Mouse (Mus musculus): ENCODE data around the gene Actg1. TPM values are rescaled to one million over a fixed set of nuclear protein-coding genes. Genes with fewer than 3 reads are reported as not detected.
"Not testable (repeated sequence)": the region's sequence is repeated elsewhere in the genome, so short reads cannot be mapped to it uniquely, and the experiment has no call there.

The Actg1 gene
- polyA plus RNA-seq, 1 experiment from 2014 or later: 1,136 TPM

DNA sequence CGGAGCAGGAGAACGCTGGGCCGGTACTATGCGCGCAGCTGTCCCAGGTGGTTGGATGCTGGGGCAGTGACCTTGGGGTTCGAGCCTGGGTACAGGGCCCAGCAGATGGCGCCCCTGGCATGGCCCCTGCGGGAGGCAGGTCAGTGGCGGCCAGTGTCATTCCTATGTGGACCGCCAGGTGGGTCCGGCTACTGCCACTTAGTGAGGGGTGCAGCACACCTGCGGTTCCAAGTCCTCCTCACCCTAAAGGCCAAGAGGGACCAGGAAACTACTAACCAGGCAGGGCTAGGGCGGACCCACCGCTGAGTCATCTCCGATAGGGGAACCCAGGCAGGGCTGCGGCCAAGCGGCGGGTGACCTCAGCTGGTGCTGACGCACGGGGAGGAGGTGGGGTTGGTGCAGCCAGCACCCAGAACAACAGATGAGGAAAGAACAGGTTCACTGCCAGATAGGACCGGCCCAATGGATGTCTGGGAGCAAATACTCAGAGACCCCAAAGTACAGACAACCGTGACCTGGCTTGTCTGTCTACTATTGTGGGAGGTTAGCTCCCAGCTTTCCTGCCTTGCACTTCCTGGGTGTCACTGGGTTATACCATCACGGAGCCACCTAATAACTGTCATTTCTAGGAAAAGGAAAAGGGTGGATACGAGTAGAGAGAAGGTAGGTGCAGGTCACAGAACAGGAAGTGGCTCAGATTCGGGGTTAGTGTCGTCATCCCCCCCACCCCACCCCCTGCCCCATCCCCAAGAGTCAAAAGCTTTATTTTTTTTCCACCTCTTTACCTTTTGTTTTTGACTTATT is 5.4 kb upstream of the Actg1 start:
- Histone ChIP-seq H3K9ac (ENCODE audit: low read length) (peak overlapping the region; percentile 65), H3K4me2 (ENCODE audit: low read length) (peak overlapping the region; percentile 60), H3K4me1 (ENCODE audit: control insufficient read depth in 2 of 2, insufficient read depth in 2 of 2, low read length in 2 of 2) (peaks cover 49 to 61% of the 10 kb centered on the region in 2 experiments), H3K4me3 (ENCODE audit: control insufficient read depth in 1 of 2, insufficient read depth in 1 of 2, low read depth in 1 of 2, low read length in 2 of 2) (peak overlapping the region; percentile 6 to 20; a peak in 3 of 4 replicates), H3K36me3 (ENCODE audit: control insufficient read depth, insufficient read depth, low read length) (0 out of 2 replicates have a peak, but pooled peaks cover 9% of the 10 kb centered on the region), H3K27me3 (ENCODE audit: control insufficient read depth, insufficient read depth, low read length) (no peaks in the 10 kb centered on the region), H3K9me3 (ENCODE audit: control insufficient read depth, low read length) (no peaks in the 10 kb centered on the region), H3K27ac (replicated peaks in 1 of 2; ENCODE audit: control insufficient read depth in 1 of 2, insufficient read depth in 1 of 2, low read depth in 2 of 2, low read length in 2 of 2) (peak overlapping the region in 1 of 2 experiments; percentile 100; a peak in 2 of 4 replicates)
- peak; percentile 11; the same call in 1 of the 2 replicates for ATAC-seq (ENCODE audit: insufficient number of reproducible peaks, insufficient read depth, low FRiP score, low read depth)
- 13% methylated on average over 26 of the region's 26 CpGs for WGBS

DNA sequence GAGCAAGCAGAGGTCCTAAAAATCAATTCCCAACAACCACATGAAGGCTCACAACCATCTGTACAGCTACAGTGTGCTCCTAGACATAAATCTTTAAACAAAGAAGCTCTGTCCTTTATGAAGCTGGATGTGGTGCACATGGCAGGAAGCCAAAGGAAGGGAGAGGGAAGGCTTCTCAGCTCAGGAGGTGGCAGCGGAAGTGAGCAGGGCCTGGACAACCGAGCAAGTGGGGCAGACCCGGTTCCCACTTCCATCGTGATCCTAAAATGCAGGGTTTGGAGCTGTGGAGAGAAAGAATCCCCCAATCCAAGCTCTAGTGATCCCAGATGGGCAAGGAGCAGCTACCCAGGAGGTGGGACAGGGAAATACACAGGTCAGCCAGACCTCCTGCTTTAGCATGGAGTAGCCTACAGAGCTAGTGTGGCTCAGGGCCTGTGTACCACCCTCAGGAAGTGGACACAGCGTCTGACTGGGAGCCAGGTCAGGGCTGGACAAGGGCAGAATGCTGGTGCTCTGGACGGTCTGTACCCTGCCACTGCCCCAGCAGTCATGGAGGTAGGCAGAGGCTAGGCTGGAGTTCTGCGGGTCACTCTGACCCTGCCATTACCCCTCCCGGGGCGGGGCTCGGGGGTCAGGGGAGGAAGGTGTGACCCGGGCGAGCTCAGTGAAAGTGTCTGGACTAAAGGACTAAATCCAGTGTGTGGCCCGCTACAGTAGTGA is 4.4 kb upstream of the Actg1 start:
- Histone ChIP-seq H3K27ac (replicated peaks in 1 of 2; ENCODE audit: control insufficient read depth in 1 of 2, insufficient read depth in 1 of 2, low read depth in 2 of 2, low read length in 2 of 2) (peak overlapping the region; percentile 53 to 100), H3K36me3 (ENCODE audit: control insufficient read depth, insufficient read depth, low read length) (peaks cover 9% of the 10 kb centered on the region; the same call in 1 of the 2 replicates), H3K4me1 (ENCODE audit: control insufficient read depth in 2 of 2, insufficient read depth in 2 of 2, low read length in 2 of 2) (peaks cover 39 to 52% of the 10 kb centered on the region in 2 experiments), H3K4me2 (ENCODE audit: low read length) (peak overlapping the region; percentile 60; the same call in 1 of the 2 replicates), H3K9me3 (ENCODE audit: control insufficient read depth, low read length) (no peaks in the 10 kb centered on the region), H3K27me3 (ENCODE audit: control insufficient read depth, insufficient read depth, low read length) (no peaks in the 10 kb centered on the region), H3K9ac (ENCODE audit: low read length) (peak overlapping the region; percentile 65), H3K4me3 (ENCODE audit: control insufficient read depth in 1 of 2, insufficient read depth in 1 of 2, low read depth in 1 of 2, low read length in 2 of 2) (no peak overlapping the region; a peak in 1 of 4 replicates)
- no peak for ATAC-seq (ENCODE audit: insufficient number of reproducible peaks, insufficient read depth, low FRiP score, low read depth)
- WGBS: 58% methylated on average over 13 of the region's 13 CpGs

DNA sequence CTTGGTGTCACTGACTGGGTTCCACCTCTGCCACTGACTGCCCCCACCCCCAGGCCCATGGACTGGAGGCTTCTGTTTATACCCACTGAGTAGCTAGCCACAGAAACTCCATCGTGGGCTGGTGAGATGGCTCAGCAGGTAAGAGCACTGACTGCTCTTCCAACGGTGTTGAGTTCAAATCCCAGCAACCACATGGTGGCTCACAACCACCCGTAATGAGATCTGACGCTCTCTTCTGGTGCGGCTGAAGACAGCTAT is 3.7 kb upstream of the Actg1 start:
- not testable (repeated sequence) for H3K4me2 ChIP-seq (ENCODE audit: low read length)

DNA sequence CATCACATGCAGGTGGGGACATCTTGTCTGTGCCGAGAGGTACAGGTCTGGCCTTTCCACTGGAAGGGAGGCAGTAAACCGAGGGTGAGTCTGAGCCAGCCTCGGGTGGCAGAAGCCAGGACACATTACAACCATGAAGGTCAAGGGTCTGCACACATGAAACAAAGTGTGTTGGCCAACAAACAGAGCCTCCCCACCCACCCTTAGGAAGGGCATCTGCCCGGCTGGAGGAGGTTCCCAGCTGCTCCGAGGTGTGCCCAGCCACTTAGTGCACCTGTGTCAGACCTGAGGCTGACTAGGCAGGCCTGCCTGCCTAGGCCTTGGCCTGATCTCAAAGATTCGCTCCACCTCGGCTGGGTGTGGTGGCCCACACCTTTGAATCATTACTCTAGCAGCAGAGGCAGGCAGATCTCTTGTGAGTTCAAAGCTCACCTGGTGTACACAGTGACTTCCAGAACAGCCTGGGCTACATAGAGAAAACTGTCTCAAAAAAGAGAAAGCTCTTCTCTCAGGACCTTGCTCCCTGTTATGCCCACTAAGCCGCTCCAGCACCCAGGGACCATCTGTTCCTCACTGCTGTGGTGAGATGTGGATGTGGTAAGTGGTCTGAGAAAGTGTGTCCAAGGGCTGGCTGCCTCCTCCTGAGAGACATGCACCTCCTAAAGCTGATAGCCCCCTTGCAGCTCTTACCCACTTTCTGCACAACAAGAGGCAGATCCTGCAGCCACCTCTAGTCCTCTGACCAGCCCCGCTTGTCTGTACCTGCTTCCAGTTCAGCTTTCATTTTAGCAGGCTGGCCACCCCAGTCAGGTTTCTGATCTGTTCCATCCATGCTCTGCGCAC is 3.1 kb upstream of the Actg1 start:
- Histone ChIP-seq H3K27me3 (ENCODE audit: control insufficient read depth, insufficient read depth, low read length) (no peaks in the 10 kb centered on the region), H3K4me3 (ENCODE audit: control insufficient read depth in 1 of 2, insufficient read depth in 1 of 2, low read depth in 1 of 2, low read length in 2 of 2) (peak overlapping the region in 1 of 2 experiments; percentile 100; a peak in 1 of 4 replicates), H3K9ac (ENCODE audit: low read length) (peak overlapping the region; percentile 100), H3K9me3 (ENCODE audit: control insufficient read depth, low read length) (no peaks in the 10 kb centered on the region), H3K36me3 (ENCODE audit: control insufficient read depth, insufficient read depth, low read length) (peaks cover 19% of the 10 kb centered on the region), H3K4me2 (ENCODE audit: low read length) (peak overlapping the region; percentile 98), H3K4me1 (ENCODE audit: control insufficient read depth in 2 of 2, insufficient read depth in 2 of 2, low read length in 2 of 2) (peaks cover 35 to 46% of the 10 kb centered on the region in 2 experiments), H3K27ac (replicated peaks in 1 of 2; ENCODE audit: control insufficient read depth in 1 of 2, insufficient read depth in 1 of 2, low read depth in 2 of 2, low read length in 2 of 2) (peak overlapping the region; percentile 100)
- WGBS: 82% methylated on average over 10 of the region's 10 CpGs
- ATAC-seq (ENCODE audit: insufficient number of reproducible peaks, insufficient read depth, low FRiP score, low read depth): no peak

More for the DNA sequence above, 3.7 kb upstream of the Actg1 start:
- Histone ChIP-seq H3K4me1 (ENCODE audit: control insufficient read depth in 2 of 2, insufficient read depth in 2 of 2, low read length in 2 of 2) (peaks cover 35 to 46% of the 10 kb centered on the region in 2 experiments), H3K27ac (replicated peaks in 1 of 2; ENCODE audit: control insufficient read depth in 1 of 2, insufficient read depth in 1 of 2, low read depth in 2 of 2, low read length in 2 of 2) (peak overlapping the region in 1 of 2 experiments; percentile 100; a peak in 3 of 4 replicates), H3K36me3 (ENCODE audit: control insufficient read depth, insufficient read depth, low read length) (peaks cover 15% of the 10 kb centered on the region)
- 89% methylated on average over 5 of the region's 5 CpGs for WGBS
- not testable (repeated sequence) for H3K9ac ChIP-seq (ENCODE audit: low read length); H3K27me3 ChIP-seq (ENCODE audit: control insufficient read depth, insufficient read depth, low read length); ATAC-seq (ENCODE audit: insufficient number of reproducible peaks, insufficient read depth, low FRiP score, low read depth); H3K9me3 ChIP-seq (ENCODE audit: control insufficient read depth, low read length); H3K4me3 ChIP-seq (ENCODE audit: control insufficient read depth in 1 of 2, insufficient read depth in 1 of 2, low read depth in 1 of 2, low read length in 2 of 2)

DNA sequence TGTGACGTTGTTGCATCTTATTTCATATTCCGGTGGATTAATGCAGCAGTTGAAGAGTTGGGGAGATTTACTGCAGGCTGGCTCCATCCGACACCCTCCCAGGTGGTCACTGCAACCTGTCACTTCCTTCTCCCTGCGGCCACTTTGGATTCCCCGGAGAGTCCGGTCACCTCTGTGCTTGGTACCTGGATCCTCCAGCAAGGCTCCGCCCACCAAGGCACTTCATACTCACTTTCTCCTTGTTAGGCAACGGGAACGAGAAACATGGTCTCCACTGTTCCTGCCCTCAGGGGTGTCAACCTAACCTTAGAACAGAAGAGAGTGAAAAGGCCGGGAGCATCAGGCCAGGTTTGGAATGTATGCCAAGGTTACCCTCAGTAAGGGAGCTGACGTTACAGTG is 2.4 kb upstream of the Actg1 start:
- Histone ChIP-seq H3K4me3 (ENCODE audit: control insufficient read depth in 1 of 2, insufficient read depth in 1 of 2, low read depth in 1 of 2, low read length in 2 of 2) (peak overlapping the region; percentile 78 to 100), H3K36me3 (ENCODE audit: control insufficient read depth, insufficient read depth, low read length) (peaks cover 22% of the 10 kb centered on the region), H3K9ac (ENCODE audit: low read length) (peak overlapping the region; percentile 100), H3K9me3 (ENCODE audit: control insufficient read depth, low read length) (no peaks in the 10 kb centered on the region), H3K4me1 (ENCODE audit: control insufficient read depth in 2 of 2, insufficient read depth in 2 of 2, low read length in 2 of 2) (peaks cover 35 to 46% of the 10 kb centered on the region in 2 experiments), H3K4me2 (ENCODE audit: low read length) (peak overlapping the region; percentile 98), H3K27ac (replicated peaks in 1 of 2; ENCODE audit: control insufficient read depth in 1 of 2, insufficient read depth in 1 of 2, low read depth in 2 of 2, low read length in 2 of 2) (peak overlapping the region; percentile 100), H3K27me3 (ENCODE audit: control insufficient read depth, insufficient read depth, low read length) (no peaks in the 10 kb centered on the region)
- 9% methylated on average over 11 of the region's 11 CpGs for WGBS
- ATAC-seq (ENCODE audit: insufficient number of reproducible peaks, insufficient read depth, low FRiP score, low read depth): no peak

DNA sequence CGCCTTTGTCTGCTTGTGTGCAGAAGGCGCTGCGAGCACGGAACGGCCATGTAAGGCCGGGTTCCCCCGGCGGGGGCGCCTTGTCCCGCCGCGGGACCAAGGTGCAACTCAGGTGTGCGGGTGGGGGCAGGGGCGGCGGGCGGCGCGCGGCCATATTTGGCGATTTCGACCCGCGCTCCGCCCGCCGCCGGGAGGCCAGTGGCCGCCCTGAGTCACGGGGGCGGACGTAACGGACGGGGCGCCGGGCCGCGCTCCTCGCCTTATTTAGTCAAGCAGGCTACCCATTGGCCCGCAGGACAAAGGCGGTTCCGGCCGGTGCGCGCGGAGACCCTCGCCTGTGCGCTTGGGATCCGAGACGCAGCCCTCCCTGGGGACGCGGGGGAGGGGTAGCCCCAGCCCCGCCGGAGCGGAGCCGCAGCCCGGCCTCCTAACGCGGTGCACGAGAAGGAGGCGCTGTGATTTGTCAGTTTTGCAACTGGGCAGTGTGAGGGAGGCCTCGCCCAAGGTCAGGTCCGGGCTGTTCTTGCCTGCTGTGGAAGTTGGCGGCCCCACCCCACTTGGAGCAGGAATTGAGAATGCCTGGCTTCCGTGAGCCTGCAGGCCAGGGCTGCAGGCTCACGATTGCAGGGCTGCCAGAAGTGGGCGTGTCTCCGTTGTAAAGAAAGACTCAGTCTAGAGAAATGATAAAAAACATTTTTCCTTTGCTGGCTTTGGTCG is 1.8 kb upstream of the Actg1 start:
- Histone ChIP-seq H3K9ac (ENCODE audit: low read length) (peak overlapping the region; percentile 100), H3K27me3 (ENCODE audit: control insufficient read depth, insufficient read depth, low read length) (no peaks in the 10 kb centered on the region), H3K9me3 (ENCODE audit: control insufficient read depth, low read length) (no peaks in the 10 kb centered on the region), H3K4me3 (ENCODE audit: control insufficient read depth in 1 of 2, insufficient read depth in 1 of 2, low read depth in 1 of 2, low read length in 2 of 2) (peak overlapping the region; percentile 78 to 100), H3K36me3 (ENCODE audit: control insufficient read depth, insufficient read depth, low read length) (peaks cover 26% of the 10 kb centered on the region), H3K4me2 (ENCODE audit: low read length) (peak overlapping the region; percentile 98), H3K27ac (replicated peaks in 1 of 2; ENCODE audit: control insufficient read depth in 1 of 2, insufficient read depth in 1 of 2, low read depth in 2 of 2, low read length in 2 of 2) (peak overlapping the region; percentile 100), H3K4me1 (ENCODE audit: control insufficient read depth in 2 of 2, insufficient read depth in 2 of 2, low read length in 2 of 2) (peaks cover 34 to 45% of the 10 kb centered on the region in 2 experiments)
- WGBS: under 1% methylated on average over 68 of the region's 68 CpGs
- peak; percentile 80 for ATAC-seq (ENCODE audit: insufficient number of reproducible peaks, insufficient read depth, low FRiP score, low read depth)

All from heart, embryonic 14.5 days (tissue).